Mouse (Mus musculus) ES-E14 (cell line): ENCODE data around the gene Esyt1. TPM values are rescaled to one million over a fixed set of nuclear protein-coding genes. Genes with fewer than 3 reads are reported as not detected.
"Not testable (repeated sequence)": the region's sequence is repeated elsewhere in the genome, so short reads cannot be mapped to it uniquely, and the experiment has no call there.

ENCODE experiments used
- DNase-seq: peaks from one replicate; pipeline ENCODE4 v3.0.0-alpha.2; 2013; ENCODE audit warnings: low read depth, low spot score
- H3K27ac ChIP-seq: 2 replicates; pipeline ENCODE4 v1.5.1; 2012; ENCODE audit warnings: low read depth, mild to moderate bottlenecking, low read length, moderate library complexity, mixed read lengths; ENCODE audit not compliant: poor library complexity, insufficient read depth, severe bottlenecking
- H3K36me3 ChIP-seq: 2 replicates; pipeline ENCODE4 v1.6.1; 2012; ENCODE audit warnings: mild to moderate bottlenecking, low read length, moderate library complexity, mixed read lengths; ENCODE audit not compliant: control insufficient read depth, poor library complexity, insufficient read depth, severe bottlenecking
- H3K4me1 ChIP-seq, 2 experiments: fragments of 150-350 bp in 1 of 2; sonication (generic) in 1 of 2; 2 replicates each; pipeline ENCODE4 v1.6.1; 2012; ENCODE audit warnings: low read length in 2 of 2, mild to moderate bottlenecking in 1 of 2, mixed read lengths in 1 of 2; ENCODE audit not compliant: control insufficient read depth in 2 of 2, insufficient read depth in 2 of 2, poor library complexity in 1 of 2
- H3K4me3 ChIP-seq, 2 experiments: fragments of 150-350 bp in 1 of 2; sonication (generic) in 1 of 2; 2 replicates each; pipeline ENCODE4 v1.5.1; 2012; ENCODE audit warnings: low read length in 2 of 2, low read depth in 1 of 2, mild to moderate bottlenecking in 1 of 2, mixed read lengths in 1 of 2; ENCODE audit not compliant: insufficient read depth in 1 of 2, poor library complexity in 1 of 2, severe bottlenecking in 1 of 2
- H3K9ac ChIP-seq: 2 replicates; pipeline ENCODE4 v1.6.1; 2012; ENCODE audit warnings: low read depth, mild to moderate bottlenecking, low read length, mixed read lengths; ENCODE audit not compliant: poor library complexity, insufficient read depth, severe bottlenecking
- H3K9me3 ChIP-seq: fragments of 150-350 bp; sonication (generic); 2 replicates; pipeline ENCODE4 v1.6.1; 2012; ENCODE audit warnings: low read depth, mild to moderate bottlenecking, low read length; ENCODE audit not compliant: control insufficient read depth, insufficient read depth
- CHD2 ChIP-seq: IDR thresholded peaks from 2 replicates; pipeline ENCODE4 v1.6.1; 2014; ENCODE audit warnings: mild to moderate bottlenecking, low read depth, low read length, inconsistent platforms
- HCFC1 ChIP-seq: IDR thresholded peaks from 2 replicates; pipeline ENCODE4 v1.6.1; 2012; ENCODE audit warnings: low read length, inconsistent platforms, borderline replicate concordance; ENCODE audit not compliant: insufficient read depth
- MAFK ChIP-seq: IDR thresholded peaks from 2 replicates; pipeline ENCODE4 v1.6.1; 2014; ENCODE audit warnings: mild to moderate bottlenecking, low read depth, low read length, inconsistent platforms; ENCODE audit not compliant: insufficient read depth
- ZC3H11A ChIP-seq: IDR thresholded peaks from 2 replicates; pipeline ENCODE4 v1.6.1; 2012; ENCODE audit warnings: low read depth, mild to moderate bottlenecking, inconsistent platforms, low read length, borderline replicate concordance
- ZNF384 ChIP-seq: IDR thresholded peaks from 2 replicates; pipeline ENCODE4 v1.6.1; 2012; ENCODE audit warnings: low read depth, low read length, inconsistent platforms
- in situ Hi-C, 2 experiments: fragments of 600-800 bp; cut with MboI; formaldehyde crosslinking; loops; one replicate each; pipeline ENCODE4 v1.15.1; 2025; ENCODE audit warnings: low sequenced_read_pairs in 2 of 2, inconsistent platforms in 1 of 2; ENCODE audit not compliant: unreplicated experiment in 2 of 2
- total RNA-seq: library from RNA; depleted of rRNA; stranded (reverse); fragments of 300-350 nt; gene quantifications from 2 replicates; pipeline ENCODE4 v1.2.3, GENCODE M21; 2012

The Esyt1 gene
- total RNA-seq, 1 experiment, result 62.7 TPM

GRCm38 (mm10) chr10:128548947-128549681 lies 23.4 kb upstream of the Esyt1 start, which contains the start of gene Rpl41:
TSS of gene Rpl41 (minus strand) at chr10:128549305.
- Histone ChIP-seq H3K27ac (peak within 1 kb of the TSS; percentile 89), H3K4me3 (peak within 1 kb of the TSS; percentile 91), H3K9me3 (no peaks in the 10 kb centered on the region), H3K9ac (peak within 1 kb of the TSS; percentile 93), H3K4me1 (peaks cover 0 to 17% of the 10 kb centered on the region in 2 experiments; a peak in 1 of 4 replicates), H3K36me3 (peaks cover 23% of the 10 kb centered on the region)
- in situ Hi-C loops, result no loop called here
- peak; percentile 98 for TF ChIP-seq ZNF384
- TF ChIP-seq CHD2, result no peak
- no peak for TF ChIP-seq ZC3H11A
- TF ChIP-seq MAFK, result no peak
- peak; percentile 95 for TF ChIP-seq HCFC1
- DNase-seq, result peak; percentile 80

- peaks cover 0 to 19% of the 10 kb centered on the region in 2 experiments; a peak in 1 of 4 replicates for H3K4me1 ChIP-seq
- in situ Hi-C loops, H3K9me3 ChIP-seq, DNase-seq: not testable (repeated sequence)
- peak overlapping the region; percentile 89 for H3K27ac ChIP-seq
- peaks cover 30% of the 10 kb centered on the region for H3K36me3 ChIP-seq
- H3K9ac ChIP-seq, result peak overlapping the region; percentile 93
- H3K4me3 ChIP-seq, result peak overlapping the region; percentile 91
Measured at GRCm38 (mm10) chr10:128548051-128548791, 22.6 kb upstream of the Esyt1 start.

GRCm38 (mm10) chr10:128547361-128548032 lies 21.8 kb upstream of the Esyt1 start, which contains the start of gene Zc3h10:
TSS of gene Zc3h10 (minus strand) at chr10:128547774.
- Histone ChIP-seq H3K36me3 (peaks cover 30% of the 10 kb centered on the region), H3K27ac (peak within 1 kb of the TSS; percentile 89), H3K9ac (peak within 1 kb of the TSS; percentile 93), H3K4me3 (peak within 1 kb of the TSS; percentile 91), H3K4me1 (peaks cover 0 to 19% of the 10 kb centered on the region in 2 experiments; a peak in 1 of 4 replicates), H3K9me3 (no peaks in the 10 kb centered on the region)
- TF ChIP-seq MAFK (no peak), CHD2 (peak; percentile 47; the same call in 1 of the 2 replicates), ZC3H11A (no peak), HCFC1 (peak; percentile 83)
- peak; percentile 91 for DNase-seq
- in situ Hi-C loops, result no loop called here

GRCm38 (mm10) chr10:128546787-128547186 lies 21.1 kb upstream of the Esyt1 start:
- Histone ChIP-seq H3K36me3 (peaks cover 33% of the 10 kb centered on the region), H3K9ac (peak overlapping the region; percentile 81), H3K27ac (peak overlapping the region; percentile 74), H3K9me3 (no peaks in the 10 kb centered on the region), H3K4me3 (peak overlapping the region; percentile 56 to 91), H3K4me1 (peaks cover 0 to 19% of the 10 kb centered on the region in 2 experiments; a peak in 1 of 4 replicates)
- DNase-seq, result no peak
- no peak for TF ChIP-seq CHD2
- no peak for TF ChIP-seq MAFK
- no peak for TF ChIP-seq ZNF384
- no peak for TF ChIP-seq HCFC1
- in situ Hi-C loops, result no loop called here
